Mouse (Mus musculus) urinary bladder, postnatal 25 days (tissue): ENCODE data around the gene Pafah2.
"Not testable (repeated sequence)": the region's sequence is repeated elsewhere in the genome, so short reads cannot be mapped to it uniquely, and the experiment has no call there.

Experiments used
- DNase-seq: peaks from one replicate; pipeline ENCODE4 v3.0.0; 2022; ENCODE audit warnings: low spot score

Gene Pafah2

DNA sequence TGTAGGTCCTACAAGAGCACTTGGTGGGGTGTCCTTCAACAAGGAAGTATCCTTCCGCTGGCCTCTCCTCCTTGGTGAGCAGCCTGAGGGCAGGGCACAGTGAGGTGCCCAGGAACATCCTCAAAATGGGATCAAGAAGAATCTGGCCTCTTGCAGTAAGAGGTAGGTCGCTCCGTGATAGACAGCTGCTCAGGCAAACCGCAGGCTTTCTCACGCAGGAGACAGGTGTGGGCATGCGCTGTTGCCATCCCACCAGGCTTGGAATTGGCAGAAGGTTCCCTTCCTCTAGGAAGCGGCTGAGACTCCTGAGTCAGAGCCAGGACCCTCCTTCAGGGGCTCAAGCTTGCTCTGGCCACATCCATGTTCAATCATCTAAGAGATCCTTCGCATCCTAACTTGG, 22.8 kb upstream of the Pafah2 start:
- no peak for DNase-seq

DNA sequence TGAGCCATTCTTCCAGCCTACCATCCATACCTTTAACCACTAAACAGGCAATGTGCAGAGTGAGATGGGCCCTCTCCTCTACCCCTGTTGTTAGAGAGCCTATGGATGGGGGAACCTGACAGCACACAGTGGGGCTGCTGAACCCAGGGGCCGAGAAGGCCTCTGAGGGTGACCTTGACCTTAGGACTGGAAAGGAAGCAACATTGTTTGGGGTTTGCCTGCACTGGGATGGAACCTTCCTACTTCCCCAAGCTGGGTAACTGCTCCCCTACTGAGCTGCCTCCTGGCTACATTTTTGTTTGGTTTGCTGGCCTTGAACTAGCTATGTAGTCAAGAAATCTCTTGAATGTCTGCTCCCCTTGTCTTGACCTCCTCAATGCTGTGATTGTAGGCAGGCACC, 21.8 kb upstream of the Pafah2 start:
- no peak for DNase-seq

DNA sequence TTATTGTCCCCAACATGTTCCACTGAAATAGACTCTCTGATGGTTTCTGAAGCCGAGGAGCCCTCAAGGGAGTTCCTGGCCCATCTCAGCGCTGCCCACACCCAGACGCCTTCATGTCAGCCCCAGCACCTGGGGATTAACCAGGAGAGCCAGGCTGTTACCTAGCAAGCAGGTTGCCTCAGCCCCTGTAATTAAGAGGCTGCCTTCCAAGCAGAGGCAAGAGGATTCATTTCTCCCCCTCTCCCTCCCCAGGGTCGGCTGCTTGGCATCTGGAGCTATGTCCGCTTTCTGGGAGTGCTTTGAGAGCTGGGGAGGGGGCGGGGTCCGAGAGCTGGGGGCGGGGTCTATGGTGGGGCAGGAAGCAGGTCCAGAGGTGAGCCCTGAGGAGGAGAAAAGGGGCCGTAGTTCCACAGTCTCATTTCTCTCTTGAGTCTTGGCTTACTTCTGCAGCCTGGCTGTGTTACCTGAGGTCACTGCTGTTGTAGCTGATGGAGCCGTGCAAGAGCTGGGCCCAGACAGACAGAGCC, 18.0 kb upstream of the Pafah2 start:
- no peak for DNase-seq

- no peak for DNase-seq
These were observed 16.6 kb upstream of the Pafah2 start for GRCm38 (mm10) chr4:134379510-134379909.

DNA sequence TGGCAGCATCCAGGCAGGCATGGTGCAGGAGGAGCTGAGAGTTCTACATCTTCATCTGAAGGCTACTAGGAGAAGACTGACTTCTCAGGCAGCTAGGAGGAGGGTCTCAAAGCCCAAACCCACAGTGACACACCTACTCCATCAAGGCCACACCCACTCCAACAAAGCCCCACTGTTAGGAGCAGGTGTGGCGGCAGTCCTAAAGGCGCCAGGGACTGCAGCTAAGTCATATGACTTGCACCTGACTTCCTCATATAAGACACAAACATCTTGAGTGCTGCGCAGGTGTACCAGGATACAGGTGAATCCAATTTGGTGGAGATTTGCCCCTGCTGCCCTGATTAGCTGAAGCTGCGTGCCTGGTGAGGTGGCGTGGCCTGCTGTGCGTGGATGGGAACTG, 12.4 kb upstream of the Pafah2 start, which contains the start of gene Extl1:
Gene Extl1, minus strand, starts transcription at position 101 of the 400 bp plus-strand sequence.
- not testable (repeated sequence) for DNase-seq

DNA sequence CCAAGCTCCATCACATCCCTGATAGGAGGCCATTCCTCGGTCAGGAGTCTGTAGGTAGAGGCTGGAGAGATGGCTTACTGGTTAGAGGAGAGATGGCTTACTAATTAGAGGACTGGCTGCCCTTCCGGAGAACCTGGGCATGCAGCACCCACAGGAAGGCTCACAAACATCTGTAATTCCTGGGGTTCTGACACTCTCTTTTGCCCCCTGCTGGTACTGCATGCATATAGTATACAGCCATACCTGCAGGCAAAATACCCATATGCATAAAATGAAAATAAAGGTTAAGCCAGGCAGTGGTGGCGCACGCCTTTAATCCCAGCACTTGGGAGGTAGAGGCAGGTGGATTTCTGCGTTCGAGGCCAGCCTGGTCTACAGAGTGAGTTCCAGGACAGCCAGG, 8.9 kb upstream of the Pafah2 start:
- DNase-seq = no peak

DNA sequence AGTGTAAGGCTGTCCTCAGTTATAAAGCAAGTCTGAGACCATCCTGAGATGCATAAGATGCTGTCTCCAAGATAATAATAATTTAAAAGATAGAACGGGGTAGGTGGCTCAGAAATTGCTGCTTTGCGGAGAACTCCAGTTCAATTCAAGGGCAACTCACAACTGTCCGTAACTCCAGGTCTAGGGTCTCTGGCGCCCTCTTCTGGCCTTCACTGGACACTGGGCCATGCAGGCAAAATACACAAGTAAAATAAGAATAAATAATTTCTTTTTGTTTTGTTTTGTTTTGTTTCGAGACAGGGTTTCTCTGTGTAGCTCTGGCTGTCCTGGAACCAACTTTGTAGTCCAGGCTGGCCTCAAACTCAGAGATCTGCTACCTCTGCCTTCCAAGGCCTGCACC, 7.7 kb upstream of the Pafah2 start:
- peak; percentile 67 for DNase-seq

- no peak for DNase-seq
These were observed 4.5 kb upstream of the Pafah2 start for GRCm38 (mm10) chr4:134391636-134392035.

DNA sequence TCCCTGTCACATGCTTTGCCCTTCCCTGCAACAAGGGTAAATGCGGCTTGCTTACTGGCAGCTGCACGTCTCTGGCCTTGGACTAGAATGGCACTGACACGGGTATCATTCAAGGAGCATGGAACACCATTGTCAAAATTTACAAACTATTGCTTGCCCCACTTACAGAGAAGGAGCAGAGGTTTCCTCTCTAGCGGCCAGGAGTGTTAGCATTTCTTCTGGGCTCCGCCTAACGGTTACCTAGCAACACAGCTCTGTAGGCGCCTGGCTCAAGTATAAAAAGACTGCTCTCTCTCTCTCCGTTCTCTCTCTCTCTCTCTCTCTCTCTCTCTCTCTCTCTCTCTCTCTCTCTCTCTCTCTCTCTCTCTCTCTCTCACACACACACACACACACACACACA, 3.5 kb upstream of the Pafah2 start:
- no peak for DNase-seq

- DNase-seq = no peak
These were observed 3.1 kb upstream of the Pafah2 start for GRCm38 (mm10) chr4:134393026-134393425.

GRCm38 (mm10) chr4:134395142-134395541, 978 bp upstream of the Pafah2 start:
- no peak for DNase-seq

DNA sequence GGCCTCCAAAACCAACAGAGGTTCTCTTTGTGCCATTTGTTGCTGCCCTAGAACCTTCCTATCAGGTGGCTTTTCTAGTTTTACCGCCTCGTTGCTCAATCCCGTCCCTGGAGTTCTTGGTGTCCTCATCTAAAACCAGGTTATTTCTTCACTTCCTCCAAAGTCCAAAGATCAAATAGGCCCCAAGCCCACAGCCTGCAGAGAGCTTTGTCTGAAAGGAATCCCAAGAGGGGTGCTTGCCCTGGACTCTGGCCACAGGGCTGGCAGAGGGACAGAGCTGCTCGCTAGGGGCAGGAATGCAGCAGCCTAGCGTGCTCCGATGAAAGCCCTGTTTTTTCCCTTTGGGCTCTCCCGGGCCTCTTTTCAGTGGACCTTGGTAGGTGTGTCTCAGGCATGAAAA, 1.0 kb downstream of the Pafah2 start:
- DNase-seq = peak; percentile 47

DNA sequence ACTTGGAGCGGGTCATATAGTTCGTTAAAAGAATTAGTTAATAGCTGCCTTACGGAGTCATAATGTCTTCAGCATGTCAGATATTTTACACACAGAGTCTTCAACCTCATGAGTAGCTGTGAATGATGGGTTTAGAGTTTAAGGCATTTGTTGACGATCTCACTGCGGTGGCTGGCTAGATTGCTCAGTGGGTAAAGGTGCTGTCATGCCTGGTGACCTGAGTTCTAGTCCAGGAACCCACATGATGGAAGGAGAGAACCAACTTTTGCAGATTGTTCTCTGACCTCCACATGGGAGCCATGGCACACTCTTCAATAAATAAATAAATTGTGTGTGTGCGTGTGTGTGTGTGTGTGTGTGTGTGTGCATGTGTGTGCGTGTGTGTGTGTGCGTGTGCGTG, 1.6 kb downstream of the Pafah2 start:
- no peak for DNase-seq

DNA sequence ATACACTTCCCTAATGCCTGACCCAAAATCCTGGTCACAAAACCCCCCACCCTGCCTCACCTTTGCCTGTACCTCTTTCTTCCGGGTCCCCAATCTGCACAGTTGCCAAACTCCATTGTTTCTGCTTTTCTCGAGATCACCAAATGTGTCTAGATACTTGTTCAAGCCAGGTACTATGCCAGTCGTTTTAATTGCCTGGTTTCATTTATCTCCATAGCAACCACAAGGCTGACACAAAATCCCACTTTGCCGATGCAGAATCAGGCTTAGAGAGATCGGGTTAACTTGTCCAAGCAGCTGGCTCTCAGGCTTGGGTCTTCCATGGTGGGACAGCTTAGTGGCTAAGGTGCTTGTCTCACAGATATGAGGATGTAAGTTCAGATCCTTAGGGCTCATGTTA, 4.1 kb downstream of the Pafah2 start:
- DNase-seq = no peak

DNA sequence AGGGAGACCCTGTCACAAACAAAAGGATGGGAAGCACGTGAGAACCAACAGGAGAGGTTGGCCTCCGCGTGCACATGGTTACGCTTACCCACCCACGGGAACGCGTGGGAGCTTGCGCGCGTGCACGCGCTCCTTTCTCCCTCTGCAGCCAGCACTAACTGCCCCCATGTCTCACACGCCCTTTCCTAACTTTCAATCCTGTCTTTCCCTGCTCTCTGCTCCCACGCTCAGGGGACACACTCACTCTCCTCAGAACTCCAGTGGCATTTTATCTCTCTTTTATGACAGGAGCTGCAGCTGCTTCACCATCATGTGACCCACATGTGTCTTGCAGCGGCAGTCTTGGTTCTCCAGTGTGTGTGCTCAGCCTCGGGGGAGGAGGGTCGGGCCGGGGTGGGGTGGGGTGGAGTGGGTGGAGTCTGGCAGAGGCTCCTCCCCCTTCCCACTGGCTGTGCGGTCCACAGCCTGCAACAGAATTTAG, 5.1 kb downstream of the Pafah2 start:
- peak; percentile 39 for DNase-seq

DNA sequence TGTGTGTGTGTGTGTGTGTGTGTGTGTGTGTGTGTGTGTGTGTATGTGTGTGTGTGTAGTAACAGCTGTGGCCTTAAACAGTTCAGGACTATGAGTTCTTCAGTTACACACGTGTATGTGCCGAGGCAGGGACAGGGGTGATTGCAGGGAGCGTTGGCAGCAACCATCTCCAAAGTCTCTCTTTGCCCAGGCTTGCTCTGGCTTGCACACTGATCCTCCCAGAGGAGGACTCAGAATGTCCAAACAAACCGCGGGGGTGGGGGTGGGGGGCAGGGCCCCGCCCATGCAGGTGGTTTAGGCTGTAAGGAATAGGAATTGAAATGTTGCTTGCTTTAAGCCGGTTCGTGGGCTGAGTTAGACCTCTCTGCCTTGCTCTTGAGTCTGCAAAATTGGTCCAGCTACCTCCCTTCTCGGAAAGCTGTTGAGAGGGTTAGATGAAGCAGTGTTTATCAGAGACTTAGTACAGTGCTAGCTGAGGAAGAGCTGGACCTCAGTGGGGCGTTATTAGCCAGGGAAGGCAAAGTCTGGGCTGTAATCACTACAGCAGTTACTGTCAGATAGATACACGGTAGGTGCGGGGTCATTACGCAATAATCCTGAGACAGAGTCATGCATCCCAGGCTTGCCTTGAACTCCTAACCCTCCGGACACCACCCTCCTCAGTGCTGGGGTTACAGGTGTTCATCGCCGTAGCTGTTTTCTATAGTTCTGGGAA, 5.9 kb downstream of the Pafah2 start:
- no peak for DNase-seq

DNA sequence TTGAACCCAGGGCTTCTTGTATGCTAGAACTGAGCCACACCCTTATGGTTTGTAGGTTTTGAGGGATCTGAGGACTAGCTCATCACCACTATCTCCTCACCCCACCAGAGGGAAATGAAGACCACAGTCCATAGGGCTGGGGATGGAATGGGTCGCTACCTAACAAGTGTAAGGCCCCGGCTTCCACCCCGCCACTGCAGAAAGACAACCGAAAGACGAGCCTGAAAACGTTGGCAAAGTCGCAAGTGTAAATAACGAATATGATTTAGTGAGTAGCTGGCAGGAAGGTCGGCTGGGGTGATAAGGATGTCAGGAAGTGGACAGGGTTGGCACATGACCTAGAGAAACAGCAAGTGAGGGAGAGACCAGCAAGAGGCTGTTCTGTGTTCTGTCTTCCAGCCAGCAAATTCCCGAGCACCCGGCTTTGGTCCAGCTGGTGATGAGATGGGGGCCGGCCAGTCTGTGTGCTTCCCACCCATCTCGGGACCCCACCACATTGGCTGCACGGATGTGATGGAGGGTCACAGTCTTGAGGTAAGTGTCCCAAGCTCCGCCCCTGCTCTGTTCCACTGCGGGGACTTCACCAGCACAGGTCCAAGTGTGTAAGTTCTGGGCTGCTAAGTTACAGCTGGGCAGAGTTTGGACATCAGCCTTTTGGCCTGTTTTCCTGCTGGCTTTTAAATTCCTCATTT, 6.6 kb downstream of the Pafah2 start:
- peak; percentile 31 for DNase-seq

- DNase-seq = no peak
These were observed 7.6 kb downstream of the Pafah2 start for GRCm38 (mm10) chr4:134403721-134404120.

GRCm38 (mm10) chr4:134409286-134409685, 13.2 kb downstream of the Pafah2 start:
- no peak for DNase-seq

GRCm38 (mm10) chr4:134416177-134416576, 20.1 kb downstream of the Pafah2 start:
- DNase-seq = no peak

DNA sequence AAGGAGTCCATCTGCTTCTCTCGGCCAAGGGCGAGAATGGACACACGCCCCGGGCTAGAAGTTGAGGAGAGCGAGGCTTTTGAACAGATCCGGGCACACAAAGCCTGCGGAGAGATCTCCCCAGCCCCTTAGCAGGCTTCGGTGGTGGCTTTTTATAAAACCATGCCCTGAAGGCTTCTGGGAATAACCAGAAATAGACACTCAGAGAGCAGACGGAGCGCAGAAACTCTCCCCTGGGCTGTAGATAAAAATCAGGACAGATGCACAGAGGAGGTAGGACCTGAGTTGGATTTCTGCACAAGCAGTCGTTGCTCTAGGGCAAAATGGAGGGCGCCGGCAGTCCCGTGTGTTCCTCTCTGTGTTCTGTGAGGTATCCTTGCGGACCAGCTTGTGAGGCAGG, 20.5 kb downstream of the Pafah2 start:
- DNase-seq = no peak

- no peak for DNase-seq
These were observed 21.0 kb downstream of the Pafah2 start for GRCm38 (mm10) chr4:134417111-134417510.

GRCm38 (mm10) chr4:134421971-134422370, 25.9 kb downstream of the Pafah2 start:
- DNase-seq = no peak
